Mouse (Mus musculus) kidney, postnatal 10 days (tissue): ENCODE results near the gene Mycbp2.

Source experiments
- DNase-seq: peaks from one replicate; pipeline ENCODE4 v3.0.0; 2021; ENCODE audit warnings: mixed read lengths

Gene Mycbp2

DNA sequence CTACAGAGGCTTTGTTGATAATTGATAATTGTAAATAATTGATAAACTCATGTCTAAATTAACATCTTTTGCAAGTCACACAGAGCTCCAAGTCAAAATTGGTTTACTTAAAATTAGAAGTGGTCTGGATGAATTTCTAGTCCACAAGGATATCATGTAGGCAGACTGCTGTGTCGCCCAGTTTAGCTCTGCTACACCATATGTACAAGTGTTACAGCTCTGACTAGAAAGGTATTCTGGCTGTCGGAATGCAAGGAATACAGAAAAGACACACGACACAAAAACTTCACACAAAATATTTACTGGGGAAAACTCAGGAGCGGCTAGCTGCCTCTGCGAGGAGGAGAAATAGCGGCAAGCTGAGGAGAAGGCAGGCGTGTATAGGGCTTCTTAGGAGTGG, 89.7 kb downstream of the Mycbp2 start:
- no peak for DNase-seq

GRCm38 (mm10) chr14:103254311-103254710, 92.3 kb downstream of the Mycbp2 start:
- no peak for DNase-seq

- DNase-seq = no peak
Observed at GRCm38 (mm10) chr14:103242020-103242419, 104.6 kb downstream of the Mycbp2 start.

GRCm38 (mm10) chr14:103234770-103235169, 111.8 kb downstream of the Mycbp2 start:
- no peak for DNase-seq

- DNase-seq = no peak
Observed at GRCm38 (mm10) chr14:103233640-103234593, 112.7 kb downstream of the Mycbp2 start.

DNA sequence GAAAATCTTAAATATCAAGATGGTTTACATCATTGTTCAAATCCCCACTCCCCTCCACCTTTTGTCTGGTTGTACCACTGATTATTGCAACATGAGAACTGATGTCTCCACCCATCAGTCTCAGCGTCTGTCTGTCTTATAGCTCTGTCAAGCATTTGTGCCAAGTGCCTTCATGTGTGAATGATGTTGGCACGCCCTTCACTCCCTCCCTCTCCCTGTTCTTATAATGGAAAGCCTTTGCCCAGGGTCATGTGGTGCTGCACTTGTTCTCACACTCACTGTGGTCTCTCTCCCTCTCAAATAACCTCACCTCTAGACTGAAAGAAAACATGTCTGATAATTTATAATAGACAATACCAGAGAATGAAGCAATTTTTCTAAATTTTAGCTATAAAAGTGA, 124.3 kb downstream of the Mycbp2 start:
- DNase-seq = no peak

GRCm38 (mm10) chr14:103221751-103222150, 124.9 kb downstream of the Mycbp2 start:
- DNase-seq = no peak

DNA sequence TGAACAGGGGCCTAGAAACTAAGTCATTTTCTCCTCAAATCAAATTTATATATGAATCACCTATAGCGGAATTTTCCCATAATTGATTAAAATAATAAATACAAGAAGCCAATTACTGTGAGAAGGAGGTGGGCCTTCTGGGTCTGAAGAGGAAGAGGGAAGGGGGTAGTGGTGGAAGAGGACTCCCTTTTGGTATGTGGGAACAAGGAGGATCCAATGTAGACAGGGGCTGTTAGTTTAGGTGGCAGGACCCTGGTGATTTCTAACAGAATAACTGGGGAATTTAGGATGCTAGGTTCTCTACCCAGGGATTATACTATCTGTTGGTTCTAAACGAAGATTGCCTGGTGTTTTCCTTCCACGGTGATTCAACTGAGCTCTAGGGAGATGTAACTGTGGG, 130.3 kb downstream of the Mycbp2 start:
- DNase-seq = no peak

DNA sequence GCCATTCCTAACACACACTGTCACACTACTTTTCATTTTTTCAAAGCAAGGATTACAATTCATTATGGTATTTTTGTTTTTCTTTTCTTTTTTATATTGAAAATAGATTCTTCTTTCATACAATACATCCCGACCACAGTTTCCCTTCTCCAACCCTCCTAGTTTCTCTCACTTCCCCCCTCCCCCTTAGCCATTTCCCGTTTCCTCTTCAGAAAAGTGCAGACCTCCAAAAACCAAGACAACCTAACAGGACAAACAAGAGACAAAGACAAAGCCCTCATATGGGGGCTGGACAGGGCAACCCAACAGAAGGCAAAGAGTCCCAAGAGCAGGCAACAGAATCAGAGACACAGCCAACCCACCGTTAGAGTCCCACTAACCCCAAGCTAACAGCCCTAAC, 160.0 kb downstream of the Mycbp2 start:
- no peak for DNase-seq

DNA sequence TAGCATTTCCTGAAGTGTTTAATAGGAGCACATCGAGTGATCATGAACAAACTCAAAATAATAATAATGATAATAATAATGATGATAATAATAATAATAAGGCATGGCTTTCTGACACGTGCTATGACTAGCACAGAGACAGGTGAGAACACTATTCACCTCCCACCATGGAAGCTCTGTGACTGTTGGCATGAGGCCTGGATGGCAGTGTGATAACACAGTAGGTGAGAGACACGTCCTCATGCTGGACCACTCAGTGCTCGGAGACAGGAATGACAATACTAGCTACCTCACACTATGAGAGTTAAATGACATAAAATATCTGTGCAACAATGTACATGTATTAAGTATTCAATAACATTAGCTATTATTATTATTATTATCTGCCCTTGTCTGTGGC, 160.5 kb downstream of the Mycbp2 start:
- DNase-seq = no peak

DNA sequence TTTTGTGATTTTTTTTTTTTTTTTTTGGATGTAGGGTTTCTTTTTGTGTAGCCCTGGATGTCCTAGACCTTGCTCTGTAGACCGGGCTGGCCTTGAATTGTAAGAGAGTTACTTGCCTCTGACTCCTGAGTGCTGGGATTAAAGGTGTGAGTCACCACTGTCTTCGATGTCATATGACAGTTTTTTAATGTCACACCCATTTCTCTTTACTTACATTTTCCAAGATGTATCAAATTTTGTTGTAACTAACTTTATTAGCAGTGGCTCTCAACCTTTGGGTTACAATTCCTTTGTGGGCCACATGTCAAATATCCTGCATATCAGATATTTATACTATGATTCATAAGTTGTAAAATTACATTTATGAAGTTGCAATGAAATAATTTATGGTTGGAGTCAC, 166.5 kb downstream of the Mycbp2 start:
- DNase-seq = no peak

- DNase-seq = no peak
Observed at GRCm38 (mm10) chr14:103162923-103163322, 183.7 kb downstream of the Mycbp2 start.

DNA sequence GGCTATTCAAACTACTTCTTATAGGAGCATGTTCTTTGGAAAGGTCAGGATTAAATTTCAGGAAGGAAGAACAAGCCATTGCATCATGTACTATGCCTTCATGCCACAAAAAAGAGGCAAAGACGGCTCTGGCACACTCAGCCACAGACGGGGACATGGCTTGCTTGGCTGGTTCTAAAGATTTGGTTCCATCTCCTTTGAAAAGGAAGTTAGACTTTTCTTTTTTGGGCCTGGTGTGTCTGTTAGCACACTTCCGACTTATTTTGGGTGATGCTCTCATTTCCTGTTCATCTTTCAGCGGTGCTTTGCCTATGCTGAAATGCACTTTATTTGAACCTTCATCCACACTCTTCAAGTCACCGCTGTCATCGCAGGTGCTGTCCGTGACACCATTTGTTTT, 190.9 kb downstream of the Mycbp2 start:
- DNase-seq = no peak

DNA sequence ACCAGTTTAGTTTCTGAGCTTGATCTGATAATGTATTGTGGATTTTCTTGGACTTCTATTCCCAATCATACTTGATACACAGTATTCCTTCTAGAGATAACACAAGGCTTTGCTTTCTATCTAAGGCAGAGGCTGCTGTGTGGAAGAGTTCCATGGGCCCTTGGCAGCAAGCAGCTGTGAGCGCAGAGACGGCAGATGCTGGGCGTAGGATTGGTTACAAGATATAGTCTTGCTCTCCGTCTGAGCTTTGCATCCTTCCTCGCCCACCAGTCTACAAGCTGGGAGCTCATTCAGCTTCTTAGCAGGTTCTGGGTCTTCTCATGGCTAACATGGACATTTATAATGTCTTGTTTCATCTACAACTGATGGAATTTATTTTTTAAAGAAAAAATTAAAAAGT, 196.5 kb downstream of the Mycbp2 start:
- DNase-seq = no peak

DNA sequence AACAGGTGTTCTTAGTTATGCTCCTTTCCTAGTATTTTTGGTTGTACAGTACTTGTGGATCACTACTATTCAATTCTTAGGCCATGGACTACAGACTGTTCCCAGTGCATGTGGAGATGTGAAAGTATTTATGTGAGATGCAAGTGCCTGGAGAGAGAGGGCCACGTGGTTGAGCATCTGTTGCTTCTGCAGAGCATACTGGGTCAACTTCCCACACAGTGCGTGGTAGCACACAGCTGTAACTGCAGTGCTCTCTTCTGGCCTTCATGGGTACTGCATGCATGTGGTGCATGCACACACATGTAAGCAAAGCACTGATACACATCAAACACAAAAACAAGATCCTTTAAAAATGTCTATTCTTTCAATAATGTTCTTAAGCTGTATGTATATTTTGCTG, 214.6 kb downstream of the Mycbp2 start:
- DNase-seq = peak; percentile 61

DNA sequence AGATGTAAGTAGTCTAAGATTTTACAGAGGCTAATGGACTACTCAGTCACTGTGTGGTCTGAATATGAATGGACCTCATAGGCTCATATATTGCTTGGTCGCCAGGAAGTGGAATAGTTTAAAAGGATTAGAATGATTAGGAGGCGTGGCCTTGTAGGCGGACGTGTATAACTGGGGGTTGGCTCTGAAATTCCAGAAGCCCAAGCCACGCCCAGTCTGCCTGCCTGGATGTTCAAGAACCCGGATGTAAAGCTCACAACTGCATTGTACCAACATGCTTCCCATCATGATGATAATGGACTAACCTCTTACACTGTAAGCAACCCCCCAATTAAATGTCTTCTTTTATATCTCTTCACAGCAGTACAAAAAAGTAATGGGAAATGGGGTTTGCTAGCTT, 220.9 kb downstream of the Mycbp2 start:
- DNase-seq = no peak

- no peak for DNase-seq
Observed at GRCm38 (mm10) chr14:103114994-103115670, 231.5 kb downstream of the Mycbp2 start.

DNA sequence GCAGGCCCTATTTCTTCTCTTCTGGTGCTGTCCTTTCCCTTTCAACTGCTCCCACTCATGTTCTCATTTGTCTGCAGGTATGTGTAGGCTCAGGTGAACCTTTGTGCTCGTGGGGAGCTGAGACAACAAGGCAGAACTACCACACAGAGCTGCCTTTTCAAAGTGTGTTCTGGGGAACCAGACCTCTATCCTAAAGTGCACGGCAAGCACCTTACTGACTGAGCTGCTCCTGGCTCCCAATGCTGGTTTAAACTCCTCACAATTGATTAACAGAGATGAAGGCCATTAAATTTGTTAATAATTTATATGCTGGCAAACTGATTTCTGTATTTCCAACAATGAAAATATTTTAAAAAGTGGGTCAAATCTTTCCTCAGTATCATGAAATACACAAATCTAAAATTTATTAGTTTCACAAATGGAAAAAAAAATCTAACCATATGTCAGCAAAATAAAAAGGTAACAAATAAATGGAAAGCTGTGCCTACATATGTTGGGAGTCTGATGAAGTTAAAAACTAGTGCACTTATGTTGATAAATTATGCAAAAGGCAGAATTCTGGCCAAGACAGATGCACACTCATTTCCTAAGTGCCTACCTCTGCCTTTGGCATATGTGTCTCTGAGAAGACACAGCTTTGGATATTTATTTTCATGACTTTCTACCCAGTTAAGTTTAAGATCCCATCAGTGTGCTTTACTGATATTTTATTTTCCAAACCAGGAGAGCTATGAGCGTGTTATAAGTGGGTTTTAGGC, 233.8 kb downstream of the Mycbp2 start:
- DNase-seq = no peak

- no peak for DNase-seq
Observed at GRCm38 (mm10) chr14:103109971-103110370, 236.6 kb downstream of the Mycbp2 start.

- no peak for DNase-seq
Observed at GRCm38 (mm10) chr14:103106301-103106700, 240.3 kb downstream of the Mycbp2 start.

DNA sequence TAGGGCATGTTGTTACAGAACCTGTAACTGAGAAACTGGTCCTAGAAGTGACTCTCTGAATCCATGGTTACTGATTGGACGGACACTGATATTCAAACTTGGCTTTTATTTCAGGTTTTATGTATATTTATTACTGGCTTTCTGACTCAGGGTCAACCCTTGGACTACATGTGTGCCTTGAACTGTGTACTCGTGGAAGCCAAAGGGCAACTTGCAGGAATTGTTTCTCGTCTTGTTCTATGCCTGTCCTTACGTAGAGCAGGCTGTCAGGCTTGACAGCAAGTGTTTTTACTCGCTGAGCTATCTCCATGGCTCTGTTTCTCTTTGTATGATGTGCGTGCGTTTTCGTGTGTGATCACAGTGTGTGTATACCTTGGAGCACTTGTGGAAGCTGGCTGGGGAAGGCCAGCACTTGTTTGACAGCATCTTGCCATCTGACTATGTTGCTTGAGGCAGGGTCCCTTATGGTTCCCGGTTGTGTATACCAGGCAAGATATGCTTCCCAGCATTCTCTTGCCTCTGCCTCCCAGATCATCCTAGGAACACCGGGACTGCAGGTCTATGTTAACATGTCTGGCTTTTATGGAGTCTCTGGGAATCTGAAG, 243.8 kb downstream of the Mycbp2 start:
- DNase-seq = no peak

- DNase-seq = peak; percentile 41
Observed at GRCm38 (mm10) chr14:103102246-103102645, 244.4 kb downstream of the Mycbp2 start.

GRCm38 (mm10) chr14:103101171-103101570, 245.4 kb downstream of the Mycbp2 start:
- DNase-seq = no peak
